Mouse (Mus musculus) spleen, postnatal 4 days (tissue): ENCODE results near the gene Robo2.

ENCODE experiments used
- DNase-seq, 2 experiments: peaks; one replicate each; pipeline ENCODE4 v3.0.0; 2022; ENCODE audit warnings: low spot score in 2 of 2

Robo2 gene

GRCm38 (mm10) chr16:73939423-73940210 lies 472.0 kb downstream of the Robo2 start:
- no peak for DNase-seq

GRCm38 (mm10) chr16:73930323-73930722 lies 481.3 kb downstream of the Robo2 start:
- DNase-seq, result no peak

- DNase-seq, result no peak
These were observed 484.1 kb downstream of the Robo2 start for GRCm38 (mm10) chr16:73927481-73927880.

GRCm38 (mm10) chr16:73915425-73915824 lies 496.2 kb downstream of the Robo2 start:
- DNase-seq, result no peak

GRCm38 (mm10) chr16:73914936-73915335 lies 496.7 kb downstream of the Robo2 start:
- DNase-seq, result no peak

GRCm38 (mm10) chr16:73908504-73908903 lies 503.1 kb downstream of the Robo2 start:
- DNase-seq, result no peak

GRCm38 (mm10) chr16:73896856-73897255 lies 514.8 kb downstream of the Robo2 start:
- DNase-seq, result no peak

GRCm38 (mm10) chr16:73881911-73882310 lies 529.7 kb downstream of the Robo2 start:
- DNase-seq, result no peak

GRCm38 (mm10) chr16:73877973-73878372 lies 533.7 kb downstream of the Robo2 start:
- DNase-seq, result no peak

- no peak for DNase-seq
These were observed 536.6 kb downstream of the Robo2 start for GRCm38 (mm10) chr16:73874991-73875390.

GRCm38 (mm10) chr16:73873828-73874558 lies 537.6 kb downstream of the Robo2 start:
- DNase-seq, result no peak

GRCm38 (mm10) chr16:73870296-73870695 lies 541.3 kb downstream of the Robo2 start:
- no peak for DNase-seq

GRCm38 (mm10) chr16:73869527-73870212 lies 542.0 kb downstream of the Robo2 start:
- no peak for DNase-seq

- DNase-seq, result no peak
These were observed 547.0 kb downstream of the Robo2 start for GRCm38 (mm10) chr16:73864625-73865024.

GRCm38 (mm10) chr16:73863748-73864147 lies 547.9 kb downstream of the Robo2 start:
- no peak for DNase-seq

GRCm38 (mm10) chr16:73858717-73859116 lies 552.9 kb downstream of the Robo2 start:
- no peak for DNase-seq

- DNase-seq, result no peak
These were observed 555.8 kb downstream of the Robo2 start for GRCm38 (mm10) chr16:73855821-73856220.
